Mouse (Mus musculus): Measurements from ENCODE around the gene Cryzl1. TPM values are rescaled to one million over a fixed set of nuclear protein-coding genes. Genes with fewer than 3 reads are reported as not detected.

The Cryzl1 gene
- polyA plus RNA-seq, 3 experiments from 2014 or later, result 66.2 to 89.2 (median 79.6) TPM

- ATAC-seq, result no peak
These were observed 11.6 kb upstream of the Cryzl1 start for GRCm38 (mm10) chr16:91740184-91740917.

- no peak for ATAC-seq
These were observed 9.7 kb upstream of the Cryzl1 start for GRCm38 (mm10) chr16:91738505-91738904.

- ATAC-seq, result no peak
These were observed 7.5 kb upstream of the Cryzl1 start for GRCm38 (mm10) chr16:91736046-91736816.

- no peak for ATAC-seq
These were observed 6.0 kb upstream of the Cryzl1 start for GRCm38 (mm10) chr16:91734771-91735170.

- no peak for ATAC-seq
These were observed 4.0 kb upstream of the Cryzl1 start for GRCm38 (mm10) chr16:91732816-91733215.

- no peak for ATAC-seq
These were observed 1.7 kb upstream of the Cryzl1 start for GRCm38 (mm10) chr16:91730446-91730845.

- no peak for ATAC-seq
These were observed 1.2 kb upstream of the Cryzl1 start for GRCm38 (mm10) chr16:91729821-91730441.

- ATAC-seq, result peak; percentile 85
These were observed 299 bp upstream of the Cryzl1 start, which contains the start of gene Itsn1 for GRCm38 (mm10) chr16:91729066-91729482. Gene Itsn1 (plus strand): TSS chr16:91729281.

- no peak for ATAC-seq
These were observed 1.3 kb downstream of the Cryzl1 start for GRCm38 (mm10) chr16:91727433-91727832.

- no peak for ATAC-seq
These were observed 4.5 kb downstream of the Cryzl1 start for GRCm38 (mm10) chr16:91724247-91724646.

GRCm38 (mm10) chr16:91717399-91717798, 11.4 kb downstream of the Cryzl1 start:
- ATAC-seq, result no peak

GRCm38 (mm10) chr16:91716927-91717349, 11.8 kb downstream of the Cryzl1 start:
- no peak for ATAC-seq

GRCm38 (mm10) chr16:91710241-91710640, 18.5 kb downstream of the Cryzl1 start:
- ATAC-seq, result no peak

- no peak for ATAC-seq
These were observed 24.0 kb downstream of the Cryzl1 start for GRCm38 (mm10) chr16:91704603-91705340.

GRCm38 (mm10) chr16:91702771-91703188, 26.0 kb downstream of the Cryzl1 start:
- no peak for ATAC-seq

GRCm38 (mm10) chr16:91701908-91702307, 26.9 kb downstream of the Cryzl1 start:
- no peak for ATAC-seq

- no peak for ATAC-seq
These were observed 29.8 kb downstream of the Cryzl1 start for GRCm38 (mm10) chr16:91698995-91699394.

GRCm38 (mm10) chr16:91695108-91695755, 33.5 kb downstream of the Cryzl1 start:
- ATAC-seq, result peak; percentile 57

- ATAC-seq, result peak; percentile 77
These were observed 34.2 kb downstream of the Cryzl1 start for GRCm38 (mm10) chr16:91694455-91695084.

- no peak for ATAC-seq
These were observed 39.0 kb downstream of the Cryzl1 start for GRCm38 (mm10) chr16:91689791-91690190.

- ATAC-seq, result peak; percentile 62
These were observed 40.0 kb downstream of the Cryzl1 start, which contains the start of gene Donson for GRCm38 (mm10) chr16:91688619-91689334. Gene Donson (minus strand): TSS chr16:91688770.

Measured in inflammation-experienced regulatory T-cells, adult 6 months (primary cell).